Mouse (Mus musculus) hindbrain, embryonic 15.5 days (tissue): ENCODE measurements at regions not wholly inside any gene's neighbourhood (a gene's known extent, or its start where the extent isn't known, plus 50 kb on each side); places are given as distances from the start of the nearest gene placed in this dataset.
"Not testable (repeated sequence)": the region's sequence is repeated elsewhere in the genome, so short reads cannot be mapped to it uniquely, and the experiment has no call there.

Experiments used
- ATAC-seq: fragments of 200-750 bp; cut with Nextera tagmentation; 2 replicates; pipeline ENCODE4 v1.8.0; 2017; ENCODE audit warnings: low read depth, moderate number of reproducible peaks, moderate TSS enrichment; ENCODE audit not compliant: low FRiP score
- H3K27ac ChIP-seq: fragments of 300-500 bp; sonication (generic); replicated peaks from 2 replicates; pipeline ENCODE4 v1.5.1; 2015; ENCODE audit warnings: mild to moderate bottlenecking, inconsistent platforms
- H3K27me3 ChIP-seq: fragments of 300-500 bp; sonication (generic); 2 replicates; pipeline ENCODE4 v1.6.1; 2015; ENCODE audit warnings: control low read depth, inconsistent platforms
- H3K36me3 ChIP-seq: fragments of 300-500 bp; sonication (generic); 2 replicates; pipeline ENCODE4 v1.6.1; 2015; ENCODE audit warnings: control low read depth, inconsistent platforms
- H3K4me1 ChIP-seq: fragments of 300-500 bp; sonication (generic); replicated peaks from 2 replicates; pipeline ENCODE4 v1.6.1; 2015; ENCODE audit warnings: control low read depth, inconsistent platforms
- H3K4me2 ChIP-seq: fragments of 300-500 bp; sonication (generic); 2 replicates; pipeline ENCODE4 v1.6.1; 2015; ENCODE audit warnings: moderate library complexity, mild to moderate bottlenecking, inconsistent platforms
- H3K4me3 ChIP-seq: fragments of 300-500 bp; sonication (generic); 2 replicates; pipeline ENCODE4 v1.5.1; 2015; ENCODE audit warnings: mild to moderate bottlenecking, inconsistent platforms
- H3K9ac ChIP-seq: fragments of 300-500 bp; sonication (generic); 2 replicates; pipeline ENCODE4 v1.6.1; 2015; ENCODE audit warnings: inconsistent platforms
- H3K9me3 ChIP-seq: fragments of 300-500 bp; sonication (generic); 2 replicates; pipeline ENCODE4 v1.6.1; 2016; ENCODE audit warnings: control low read depth, inconsistent platforms
- WGBS: fragments of 180-500 bp; shearing (Covaris S2); methylation state at CpG from one replicate; pipeline ENCODE4 v1.1.7; 2015; 5-methylcytosine and 5-hydroxymethylcytosine counted together

DNA sequence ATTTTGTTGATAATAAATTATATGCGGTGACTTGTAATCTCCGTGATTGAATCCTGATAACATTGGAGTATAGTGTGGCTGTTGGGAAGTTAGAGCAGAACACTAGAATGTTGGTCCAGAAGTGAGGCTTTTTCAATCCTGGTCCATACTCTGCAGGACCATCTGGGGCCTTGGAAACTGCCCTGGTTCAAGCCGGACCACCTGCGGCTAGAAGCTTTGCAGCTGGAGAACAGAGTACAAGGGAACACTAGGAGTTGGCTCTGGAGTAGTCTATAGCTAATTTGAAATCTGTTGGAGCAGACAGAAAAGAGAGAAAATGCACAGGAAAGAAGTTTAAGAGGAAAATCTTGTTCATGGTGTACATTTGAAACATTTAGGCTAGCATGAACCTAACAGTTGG lies 79.0 kb downstream of the Casp12 start:
- no peaks in the 10 kb centered on the region for H3K4me1 ChIP-seq
- no peak overlapping the region for H3K9ac ChIP-seq
- no peak overlapping the region for H3K27ac ChIP-seq
- WGBS = 85% methylated on average over 4 of the region's 4 CpGs
- no peak overlapping the region for H3K4me3 ChIP-seq
- H3K36me3 ChIP-seq = no peaks in the 10 kb centered on the region
- H3K4me2 ChIP-seq = no peak overlapping the region
- no peaks in the 10 kb centered on the region for H3K9me3 ChIP-seq
- ATAC-seq = no peak
- no peaks in the 10 kb centered on the region for H3K27me3 ChIP-seq

DNA sequence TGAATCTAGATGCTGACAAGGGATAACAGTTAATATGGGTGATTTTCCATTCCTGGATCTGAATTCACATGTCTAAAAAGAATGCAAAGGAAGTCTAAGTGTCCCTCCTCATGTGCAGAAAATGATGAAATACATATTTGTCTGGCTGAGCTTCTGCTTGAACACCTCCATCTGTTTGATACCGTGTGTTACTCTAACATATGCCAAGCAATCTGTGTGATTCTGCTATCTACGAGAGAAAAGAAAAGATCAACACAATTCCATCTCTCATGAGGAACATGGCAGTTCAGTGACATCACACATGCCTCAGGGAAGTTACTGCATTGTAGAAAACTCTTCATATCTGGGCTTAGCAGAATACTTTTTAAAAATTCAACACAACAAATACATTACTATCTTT lies 103.0 kb downstream of the Casp12 start:
- ATAC-seq = no peak
- no peaks in the 10 kb centered on the region for H3K36me3 ChIP-seq
- no peak overlapping the region for H3K27ac ChIP-seq
- H3K27me3 ChIP-seq = no peaks in the 10 kb centered on the region
- no peak overlapping the region for H3K4me3 ChIP-seq
- no peaks in the 10 kb centered on the region for H3K9me3 ChIP-seq
- no peaks in the 10 kb centered on the region for H3K4me1 ChIP-seq
- H3K4me2 ChIP-seq = no peak overlapping the region
- no peak overlapping the region for H3K9ac ChIP-seq
- WGBS = 57% methylated on average over 2 of the region's 2 CpGs

DNA sequence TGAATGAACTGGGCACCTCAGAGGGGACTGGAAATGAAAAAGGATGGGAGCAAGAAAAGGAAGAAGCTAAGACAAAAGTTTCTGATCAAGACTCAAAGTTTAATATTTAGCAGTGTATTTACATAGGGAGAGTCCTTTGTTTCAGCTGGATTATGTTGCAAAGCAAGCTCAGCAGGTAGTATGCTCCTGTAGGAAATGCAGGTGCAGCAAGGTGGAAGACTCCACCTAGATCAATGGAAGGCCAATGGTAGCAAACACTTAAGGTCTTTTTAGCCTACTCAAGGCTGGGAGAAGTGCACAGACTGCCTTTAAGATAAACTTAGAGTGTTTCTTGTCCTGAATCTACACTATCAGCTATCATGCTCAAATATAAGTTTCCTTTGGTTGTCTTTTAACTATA lies 111.4 kb downstream of the Casp12 start:
- Histone ChIP-seq H3K27me3 (no peaks in the 10 kb centered on the region), H3K4me2 (no peak overlapping the region), H3K9ac (no peak overlapping the region), H3K27ac (no peak overlapping the region), H3K9me3 (no peaks in the 10 kb centered on the region), H3K4me1 (no peaks in the 10 kb centered on the region), H3K4me3 (no peak overlapping the region), H3K36me3 (no peaks in the 10 kb centered on the region)
- ATAC-seq = no peak

DNA sequence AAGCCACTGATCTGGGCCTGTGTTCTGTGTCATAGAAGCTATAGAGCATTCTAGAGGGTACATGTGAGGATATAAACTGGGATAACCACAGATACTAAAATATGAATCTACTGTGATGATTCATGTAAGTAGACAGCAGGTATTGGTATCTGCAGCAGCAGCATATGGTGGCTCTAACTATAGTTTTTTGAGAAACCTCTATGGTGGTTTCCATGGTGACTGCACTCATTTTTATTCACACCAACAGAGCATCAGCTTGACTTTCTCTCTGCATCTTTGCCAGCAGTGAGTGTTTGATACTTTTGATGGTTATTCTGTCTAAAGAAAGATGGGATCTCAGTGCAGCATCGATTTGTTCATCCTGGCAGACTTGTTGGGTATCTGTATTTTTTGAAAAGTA lies 126.8 kb downstream of the Casp12 start:
- Histone ChIP-seq H3K4me1 (no peaks in the 10 kb centered on the region), H3K36me3 (no peaks in the 10 kb centered on the region), H3K9ac (no peak overlapping the region), H3K4me2 (no peak overlapping the region), H3K27ac (no peak overlapping the region), H3K9me3 (no peaks in the 10 kb centered on the region), H3K4me3 (no peak overlapping the region), H3K27me3 (no peaks in the 10 kb centered on the region)
- WGBS = 85% methylated on average over 1 of the region's 1 CpGs
- ATAC-seq = no peak

DNA sequence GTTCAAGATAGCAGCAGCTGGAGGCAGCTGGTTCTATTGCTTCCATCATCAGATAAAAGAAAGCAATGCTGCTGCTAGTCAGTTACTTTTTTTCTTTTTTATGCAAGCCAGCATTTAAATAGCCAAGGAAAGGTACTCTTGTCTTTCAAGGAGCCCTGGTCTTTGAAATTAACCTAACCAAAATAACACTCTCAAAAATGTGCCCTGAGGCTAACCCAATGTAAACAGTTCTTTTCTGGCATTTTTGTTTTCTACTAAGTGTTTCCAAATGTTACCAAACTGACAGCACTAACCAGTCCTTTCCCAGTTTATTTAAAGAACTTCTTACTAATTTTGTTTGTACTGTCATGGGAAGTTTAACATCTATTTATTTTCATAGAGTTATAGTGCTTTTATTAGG lies 129.0 kb downstream of the Casp12 start:
- Histone ChIP-seq H3K4me2 (no peak overlapping the region), H3K36me3 (no peaks in the 10 kb centered on the region), H3K4me3 (no peak overlapping the region), H3K9ac (no peak overlapping the region), H3K4me1 (no peaks in the 10 kb centered on the region), H3K9me3 (no peaks in the 10 kb centered on the region), H3K27me3 (no peaks in the 10 kb centered on the region), H3K27ac (no peak overlapping the region)
- no peak for ATAC-seq

DNA sequence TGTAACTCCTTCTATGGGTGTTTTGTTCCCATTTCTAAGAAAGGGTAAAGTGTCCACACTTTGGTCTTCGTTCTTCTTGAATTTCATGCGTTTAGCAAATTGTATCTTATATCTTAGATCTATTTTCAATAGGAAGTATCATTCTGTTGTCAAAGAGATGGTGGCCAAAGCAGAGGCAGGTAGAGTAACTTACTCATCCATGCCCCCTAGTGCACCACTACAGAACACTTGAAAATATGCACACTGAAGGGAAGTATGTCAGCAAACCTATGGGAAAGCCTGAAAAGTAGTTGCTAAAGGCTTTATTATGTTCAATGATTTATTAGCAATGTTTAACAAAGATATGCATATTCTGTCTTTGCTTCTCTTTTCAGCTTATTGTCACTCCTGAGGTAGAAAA lies 140.0 kb downstream of the Casp12 start:
- H3K36me3 ChIP-seq = no peaks in the 10 kb centered on the region

DNA sequence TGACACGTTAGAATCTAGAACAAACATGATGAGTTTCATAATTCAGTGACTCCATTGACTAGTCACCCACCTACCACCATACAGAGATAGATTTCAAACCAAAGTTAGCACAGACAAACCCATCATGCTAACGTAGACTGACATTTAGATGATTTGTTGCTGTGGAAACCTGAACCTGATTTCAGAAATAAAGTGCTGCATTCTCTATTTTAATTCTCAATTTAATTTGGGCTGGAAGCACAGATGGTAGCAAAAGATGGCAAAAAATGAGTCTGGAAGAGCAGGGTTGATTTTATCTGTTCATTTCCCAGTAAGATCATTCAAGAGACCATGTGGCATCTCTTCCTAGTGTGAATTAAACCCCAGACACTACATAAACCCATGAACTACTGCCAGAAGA lies 151.6 kb downstream of the Casp12 start:
- Histone ChIP-seq H3K4me1 (no peaks in the 10 kb centered on the region), H3K27me3 (no peaks in the 10 kb centered on the region), H3K9me3 (no peaks in the 10 kb centered on the region), H3K9ac (no peak overlapping the region), H3K4me3 (no peak overlapping the region), H3K4me2 (no peak overlapping the region), H3K27ac (no peak overlapping the region), H3K36me3 (no peaks in the 10 kb centered on the region)
- ATAC-seq = no peak
- 73% methylated on average over 2 of the region's 2 CpGs for WGBS

More for the DNA sequence above, 140.0 kb downstream of the Casp12 start:
- Histone ChIP-seq H3K27ac (no peak overlapping the region), H3K4me2 (no peak overlapping the region), H3K27me3 (no peaks in the 10 kb centered on the region), H3K9me3 (no peaks in the 10 kb centered on the region), H3K4me1 (no peaks in the 10 kb centered on the region), H3K9ac (no peak overlapping the region), H3K4me3 (no peak overlapping the region)
- 85% methylated on average over 2 of the region's 2 CpGs for WGBS
- no peak for ATAC-seq

DNA sequence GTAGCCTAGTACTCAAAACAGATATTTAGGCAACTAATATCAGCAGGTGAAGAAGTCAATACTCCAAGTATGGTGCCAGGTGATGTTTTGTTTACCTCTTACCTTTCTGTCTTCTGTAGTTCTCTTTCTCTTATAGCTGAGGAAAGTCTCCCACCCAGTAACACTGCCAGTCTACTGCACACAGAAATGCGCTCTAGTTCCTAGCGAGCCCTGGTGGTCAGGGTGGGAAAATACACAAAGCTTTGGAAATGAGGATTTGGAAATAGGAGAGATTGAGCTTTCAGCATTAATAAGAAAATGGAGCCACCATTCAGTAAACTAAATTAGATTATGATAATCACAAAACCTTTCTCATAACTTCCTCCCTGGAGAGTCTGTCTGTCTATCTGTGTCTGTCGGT lies 153.1 kb downstream of the Casp12 start:
- Histone ChIP-seq H3K27ac (no peak overlapping the region), H3K9me3 (no peaks in the 10 kb centered on the region)
- no peak for ATAC-seq

DNA sequence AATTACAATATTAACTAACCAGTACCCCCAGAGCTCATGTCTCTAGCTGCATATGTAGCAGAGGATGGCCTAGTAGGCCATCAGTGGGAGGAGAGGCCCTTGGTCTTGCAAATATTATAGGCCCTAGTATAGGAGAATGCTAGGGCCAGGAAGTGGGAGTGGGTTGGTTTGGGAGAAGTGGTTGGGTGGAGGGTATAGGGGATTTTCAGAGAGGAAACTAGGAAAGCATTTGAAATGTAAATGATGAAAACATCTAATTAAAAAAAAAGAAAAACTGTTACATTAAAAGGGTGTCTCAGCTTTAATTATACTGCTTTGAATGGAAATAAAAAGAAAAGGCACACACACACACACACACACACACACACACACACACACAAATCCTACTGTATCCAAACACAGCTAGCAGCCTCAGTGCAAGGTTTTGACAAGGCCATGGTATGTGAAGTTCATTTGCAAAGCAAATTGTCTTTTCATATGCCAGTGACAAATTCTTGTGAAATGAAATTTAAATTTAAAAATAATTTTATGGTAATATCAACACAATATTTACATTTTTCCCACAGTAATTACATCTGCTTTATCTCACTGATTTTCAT lies 180.6 kb downstream of the Casp12 start:
- H3K4me2 ChIP-seq = no peak overlapping the region
- ATAC-seq = no peak
- no peaks in the 10 kb centered on the region for H3K36me3 ChIP-seq
- no peaks in the 10 kb centered on the region for H3K9me3 ChIP-seq
- no peaks in the 10 kb centered on the region for H3K27me3 ChIP-seq
- H3K4me1 ChIP-seq = no peaks in the 10 kb centered on the region
- no peak overlapping the region for H3K4me3 ChIP-seq
- H3K9ac ChIP-seq = no peak overlapping the region
- H3K27ac ChIP-seq = no peak overlapping the region

More for the DNA sequence above, 153.1 kb downstream of the Casp12 start:
- Histone ChIP-seq H3K4me3 (no peak overlapping the region), H3K4me1 (no peaks in the 10 kb centered on the region), H3K27me3 (no peaks in the 10 kb centered on the region), H3K36me3 (no peaks in the 10 kb centered on the region), H3K4me2 (no peak overlapping the region), H3K9ac (no peak overlapping the region)
- WGBS = 53% methylated on average over 3 of the region's 3 CpGs

DNA sequence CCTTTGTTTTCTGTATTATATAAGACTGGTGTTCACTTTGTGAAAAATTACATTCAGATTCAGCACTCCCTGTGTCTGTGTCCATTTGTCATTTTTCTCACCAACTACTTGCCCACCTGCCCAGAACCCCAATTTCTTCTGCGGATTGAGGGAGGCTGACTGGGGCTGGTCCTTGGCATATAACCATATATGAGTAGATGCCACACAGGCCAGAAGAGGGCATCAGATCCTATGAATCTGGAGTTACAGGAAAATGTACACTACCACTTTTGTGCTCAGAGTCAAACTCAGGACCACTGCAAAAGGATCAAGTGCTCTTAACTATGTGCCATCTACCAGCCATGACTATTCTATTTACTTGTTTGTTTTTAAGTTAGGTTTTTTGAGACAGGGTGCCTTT lies 197.4 kb downstream of the Casp12 start:
- no peak for ATAC-seq
- no peaks in the 10 kb centered on the region for H3K36me3 ChIP-seq
- WGBS = 70% methylated on average over 1 of the region's 1 CpGs
- H3K9me3 ChIP-seq = no peaks in the 10 kb centered on the region
- no peak overlapping the region for H3K4me3 ChIP-seq
- no peaks in the 10 kb centered on the region for H3K4me1 ChIP-seq
- no peak overlapping the region for H3K4me2 ChIP-seq
- H3K9ac ChIP-seq = no peak overlapping the region
- no peak overlapping the region for H3K27ac ChIP-seq
- no peaks in the 10 kb centered on the region for H3K27me3 ChIP-seq

DNA sequence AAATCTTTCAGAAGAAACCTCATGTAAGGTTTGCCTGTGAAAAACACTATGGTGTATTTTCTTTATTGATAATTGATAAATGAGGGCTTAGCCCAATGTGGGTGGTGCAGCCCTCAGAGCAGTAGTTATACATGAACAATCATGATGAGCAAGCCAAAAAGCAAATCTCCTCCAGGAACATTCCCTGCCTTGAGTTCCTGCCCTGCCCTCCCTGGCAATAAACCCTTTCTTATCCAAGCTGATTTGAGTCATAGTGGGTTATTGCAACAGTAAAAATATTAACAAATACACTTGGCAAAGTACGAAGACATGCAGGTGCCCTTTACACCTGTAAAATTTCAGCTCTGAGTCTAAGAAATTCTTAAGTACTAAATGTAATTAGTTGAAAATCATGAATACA lies 229.8 kb downstream of the Casp12 start:
- Histone ChIP-seq H3K36me3 (no peaks in the 10 kb centered on the region), H3K27ac (no peak overlapping the region), H3K4me2 (no peak overlapping the region), H3K4me3 (no peak overlapping the region), H3K9me3 (no peaks in the 10 kb centered on the region), H3K9ac (no peak overlapping the region), H3K4me1 (no peaks in the 10 kb centered on the region), H3K27me3 (no peaks in the 10 kb centered on the region)
- WGBS = 90% methylated on average over 1 of the region's 1 CpGs
- ATAC-seq = no peak

DNA sequence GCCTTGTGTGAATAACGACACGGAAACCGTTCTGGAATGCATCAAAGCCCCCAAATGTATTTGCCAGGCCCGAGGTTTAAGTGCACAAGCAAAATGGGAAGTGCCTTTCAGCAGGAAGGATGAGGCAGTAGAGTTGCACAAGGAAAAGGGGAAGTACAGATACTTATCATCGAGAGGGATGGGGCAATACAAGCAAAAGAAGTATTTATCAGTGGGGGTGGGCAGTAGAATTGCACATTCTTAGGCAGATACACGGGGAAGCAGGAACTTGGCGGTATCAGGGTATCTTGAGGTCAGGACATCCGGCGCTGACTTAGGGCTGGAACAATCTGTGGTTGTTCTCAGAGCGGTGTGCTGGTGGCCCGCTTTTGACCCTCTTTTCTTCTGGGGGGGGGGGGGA lies 232.9 kb downstream of the Casp12 start:
- H3K36me3 ChIP-seq, H3K9ac ChIP-seq, H3K4me3 ChIP-seq, H3K27me3 ChIP-seq, H3K4me2 ChIP-seq, H3K4me1 ChIP-seq, H3K9me3 ChIP-seq, H3K27ac ChIP-seq, ATAC-seq: not testable (repeated sequence)
- 83% methylated on average over 11 of the region's 11 CpGs for WGBS

DNA sequence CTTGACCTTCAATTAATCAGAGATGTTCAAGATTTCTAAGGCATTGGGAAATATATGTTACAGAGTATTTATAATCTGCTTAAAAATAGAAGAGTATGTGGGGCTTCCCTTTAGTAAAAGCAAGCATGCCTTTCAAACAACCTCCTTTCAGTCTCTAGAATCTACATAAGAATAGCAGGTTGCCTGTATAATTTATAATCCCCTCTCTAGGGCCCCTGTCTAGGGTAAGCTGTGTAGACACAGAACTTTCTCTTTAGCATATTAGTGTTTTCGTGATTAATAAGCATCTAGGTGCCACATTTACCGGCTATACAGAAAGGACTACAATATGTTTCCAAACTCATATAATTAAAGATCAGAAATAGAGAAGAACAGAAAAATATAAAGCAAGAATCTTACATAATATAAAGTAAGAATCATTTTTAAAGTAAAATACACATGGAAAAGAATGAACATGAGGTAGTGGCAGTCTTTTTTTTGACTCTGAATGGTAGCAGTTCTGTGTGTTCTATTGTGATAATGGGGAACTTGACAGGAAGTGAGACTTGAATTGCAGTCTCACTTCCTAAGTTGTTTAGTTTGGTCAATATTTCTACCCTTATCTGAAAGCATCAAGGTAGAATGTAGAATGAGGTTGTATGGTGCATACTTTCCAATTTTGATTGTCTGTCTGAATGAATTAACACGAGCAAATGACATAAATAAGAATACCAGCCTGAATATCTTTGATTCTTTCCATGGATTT lies 250.8 kb downstream of the Casp12 start:
- no peaks in the 10 kb centered on the region for H3K36me3 ChIP-seq
- H3K9ac ChIP-seq = no peak overlapping the region
- H3K4me3 ChIP-seq = no peak overlapping the region
- no peaks in the 10 kb centered on the region for H3K27me3 ChIP-seq
- 51% methylated on average over 3 of the region's 3 CpGs for WGBS
- H3K4me2 ChIP-seq = no peak overlapping the region
- H3K4me1 ChIP-seq = no peaks in the 10 kb centered on the region
- ATAC-seq = no peak
- H3K27ac ChIP-seq = no peak overlapping the region
- no peaks in the 10 kb centered on the region for H3K9me3 ChIP-seq
